Mouse (Mus musculus) embryonic facial prominence, embryonic 13.5 days (tissue): Measurements from ENCODE around the gene Commd3. TPM values are rescaled to one million over a fixed set of nuclear protein-coding genes. Genes with fewer than 3 reads are reported as not detected.

Source experiments
- ATAC-seq: fragments of 200-750 bp; cut with Nextera tagmentation; 2 replicates; pipeline ENCODE4 v1.8.0; 2017; ENCODE audit warnings: low read depth; ENCODE audit not compliant: insufficient number of reproducible peaks, insufficient read depth, low FRiP score, low TSS enrichment
- H3K27ac ChIP-seq: fragments of 300-500 bp; sonication (generic); 2 replicates; pipeline ENCODE4 v1.5.1; 2015; ENCODE audit warnings: moderate library complexity, mild to moderate bottlenecking, inconsistent platforms
- H3K27me3 ChIP-seq: fragments of 300-500 bp; sonication (generic); 2 replicates; pipeline ENCODE4 v1.6.1; 2015; ENCODE audit warnings: mild to moderate bottlenecking, inconsistent platforms
- H3K36me3 ChIP-seq: fragments of 300-500 bp; sonication (generic); 2 replicates; pipeline ENCODE4 v1.6.1; 2015; ENCODE audit warnings: mild to moderate bottlenecking, inconsistent platforms
- H3K4me1 ChIP-seq: fragments of 300-500 bp; sonication (generic); 2 replicates; pipeline ENCODE4 v1.6.1; 2015; ENCODE audit warnings: inconsistent platforms
- H3K4me2 ChIP-seq: fragments of 300-500 bp; sonication (generic); 2 replicates; pipeline ENCODE4 v1.6.1; 2015; ENCODE audit warnings: moderate library complexity, mild to moderate bottlenecking, inconsistent platforms
- H3K4me3 ChIP-seq: fragments of 300-500 bp; sonication (generic); 2 replicates; pipeline ENCODE4 v1.5.1; 2015; ENCODE audit warnings: mild to moderate bottlenecking, inconsistent platforms
- H3K9ac ChIP-seq: fragments of 300-500 bp; sonication (generic); 2 replicates; pipeline ENCODE4 v1.6.1; 2015; ENCODE audit warnings: mild to moderate bottlenecking, inconsistent platforms
- H3K9me3 ChIP-seq: fragments of 300-500 bp; sonication (generic); 2 replicates; pipeline ENCODE4 v1.6.1; 2016; ENCODE audit warnings: inconsistent platforms
- WGBS: fragments of 180-500 bp; shearing (Covaris S2); methylation state at CpG from one replicate; pipeline ENCODE4 v1.1.7; 2015; ENCODE audit warnings: mixed read lengths; 5-methylcytosine and 5-hydroxymethylcytosine counted together
- polyA plus RNA-seq: library from polyadenylated mRNA; unstranded; fragments of >200 nt; fragmentation: Nextera tagmentation; extraction: Ambion mirVana; gene quantifications from 2 replicates; pipeline ENCODE4 v1.2.1, GENCODE M21; 2015

Gene Commd3
- polyA plus RNA-seq, 1 experiment from 2014 or later, result 240 TPM

DNA sequence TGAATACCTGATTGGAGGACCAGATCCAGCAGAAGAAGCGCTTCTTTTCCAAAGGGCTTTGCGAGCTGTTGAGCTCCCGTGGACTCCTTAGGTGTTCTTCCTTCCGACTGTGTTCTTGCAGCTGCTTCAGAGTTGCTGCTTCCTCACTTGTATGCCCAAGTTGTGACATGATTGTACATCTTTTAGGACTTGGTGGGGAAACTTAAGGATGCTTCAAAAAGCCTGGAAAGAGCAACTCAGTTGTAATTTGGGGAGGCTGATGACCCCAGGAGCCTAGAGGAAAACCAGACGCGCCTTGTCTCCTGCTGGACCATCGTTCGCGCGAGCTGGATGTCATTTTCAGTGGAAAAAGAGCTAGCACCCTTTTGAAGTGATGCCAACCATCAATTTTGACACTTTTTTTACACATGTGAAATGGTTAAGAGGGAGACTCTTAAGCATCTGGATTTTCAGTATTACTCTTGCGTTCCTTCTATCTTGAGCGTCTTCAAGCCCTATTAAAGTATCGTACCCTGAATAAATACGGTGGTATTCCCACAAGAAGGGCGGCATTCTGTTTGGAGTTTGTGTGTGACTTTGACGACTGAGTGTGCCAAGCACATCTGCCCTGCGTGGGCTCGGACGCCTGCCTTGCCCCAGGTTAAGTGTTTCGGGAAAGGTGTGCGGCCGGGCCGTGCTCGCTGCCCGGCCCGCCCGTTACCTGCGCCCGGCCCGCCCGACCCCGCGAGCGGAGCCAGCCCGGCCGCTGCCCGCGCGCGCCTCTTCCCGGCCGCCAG is 3.7 kb downstream of the Commd3 start:
- H3K4me3 ChIP-seq, result peak overlapping the region; percentile 77
- H3K9ac ChIP-seq, result peak overlapping the region; percentile 91
- peaks cover 27% of the 10 kb centered on the region for H3K27me3 ChIP-seq
- WGBS, result 8% methylated on average over 42 of the region's 42 CpGs
- H3K36me3 ChIP-seq, result no peaks in the 10 kb centered on the region
- H3K4me1 ChIP-seq, result peaks cover 28% of the 10 kb centered on the region
- no peaks in the 10 kb centered on the region for H3K9me3 ChIP-seq
- ATAC-seq, result no peak
- H3K27ac ChIP-seq, result peak overlapping the region; percentile 91
- H3K4me2 ChIP-seq, result peak overlapping the region; percentile 83

DNA sequence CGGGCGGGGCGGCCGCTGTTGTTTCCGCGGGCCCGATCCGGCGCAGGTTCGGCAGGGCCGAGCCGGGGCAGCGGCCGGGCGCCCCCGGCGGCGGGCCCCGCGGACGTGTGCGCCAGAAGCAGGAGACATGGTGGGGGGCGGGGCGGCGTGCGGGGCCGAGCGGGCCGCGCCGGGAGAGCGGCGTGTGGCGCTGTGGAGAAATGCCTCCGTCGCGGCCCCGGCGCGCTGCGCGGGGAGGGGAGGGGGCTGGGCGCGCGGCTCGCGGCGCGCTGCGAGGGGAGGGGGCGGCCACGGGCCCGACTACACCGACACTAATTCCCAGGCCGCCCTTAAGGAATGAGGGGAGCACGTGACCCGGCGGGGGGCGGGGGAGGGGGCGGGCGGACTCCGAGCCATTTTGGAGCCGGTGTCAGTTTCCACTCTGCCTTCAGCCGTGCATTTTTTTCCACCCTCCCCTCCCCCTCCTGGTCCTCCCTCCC is 4.3 kb downstream of the Commd3 start:
- Histone ChIP-seq H3K36me3 (no peaks in the 10 kb centered on the region), H3K27me3 (peaks cover 27% of the 10 kb centered on the region), H3K4me2 (peak overlapping the region; percentile 83), H3K9me3 (no peaks in the 10 kb centered on the region), H3K4me3 (peak overlapping the region; percentile 77), H3K9ac (peak overlapping the region; percentile 91), H3K4me1 (peaks cover 32% of the 10 kb centered on the region), H3K27ac (peak overlapping the region; percentile 91)
- ATAC-seq, result peak; percentile 82
- WGBS, result 0% methylated on average over 29 of the region's 64 CpGs

DNA sequence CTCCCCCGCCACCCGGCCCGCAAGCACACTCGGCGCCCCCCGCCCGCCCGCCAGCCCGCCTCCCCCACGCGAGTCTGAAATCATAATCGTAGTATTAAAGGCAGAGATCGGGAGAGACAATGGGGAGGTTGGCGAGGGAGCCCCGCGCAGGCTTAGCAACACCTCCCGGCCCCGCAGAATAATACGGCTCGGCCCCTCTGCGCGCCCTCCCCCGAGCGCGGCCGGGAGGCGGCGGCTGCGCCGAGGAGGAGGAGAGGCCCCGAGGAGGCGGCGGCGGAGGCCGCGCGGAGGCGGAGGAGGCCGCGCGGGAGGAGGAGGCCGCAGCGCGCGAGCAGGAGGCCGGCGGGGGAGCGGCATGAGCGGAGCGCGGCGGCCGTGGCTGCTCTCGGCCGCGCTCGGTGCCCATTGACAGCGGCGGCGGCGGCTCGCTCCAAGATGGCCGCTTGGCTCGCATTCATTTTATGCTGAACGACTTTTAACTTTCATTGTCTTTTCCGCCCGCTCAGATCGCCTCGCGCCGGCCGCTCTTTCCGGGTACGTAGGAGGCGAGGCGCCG is 4.8 kb downstream of the Commd3 start, which contains the start of gene Bmi1:
TSS of gene Bmi1 (plus strand) at position 83 of the 556 bp plus-strand sequence.
- peaks cover 29% of the 10 kb centered on the region for H3K27me3 ChIP-seq
- ATAC-seq, result peak; percentile 58
- WGBS, result under 1% methylated on average over 52 of the region's 77 CpGs
- H3K9ac ChIP-seq, result peak within 1 kb of the TSS; percentile 91
- H3K4me1 ChIP-seq, result peaks cover 32% of the 10 kb centered on the region
- H3K4me3 ChIP-seq, result peak within 1 kb of the TSS; percentile 77
- peak within 1 kb of the TSS; percentile 91 for H3K27ac ChIP-seq
- no peaks in the 10 kb centered on the region for H3K36me3 ChIP-seq
- peak within 1 kb of the TSS; percentile 83 for H3K4me2 ChIP-seq
- H3K9me3 ChIP-seq, result no peaks in the 10 kb centered on the region

DNA sequence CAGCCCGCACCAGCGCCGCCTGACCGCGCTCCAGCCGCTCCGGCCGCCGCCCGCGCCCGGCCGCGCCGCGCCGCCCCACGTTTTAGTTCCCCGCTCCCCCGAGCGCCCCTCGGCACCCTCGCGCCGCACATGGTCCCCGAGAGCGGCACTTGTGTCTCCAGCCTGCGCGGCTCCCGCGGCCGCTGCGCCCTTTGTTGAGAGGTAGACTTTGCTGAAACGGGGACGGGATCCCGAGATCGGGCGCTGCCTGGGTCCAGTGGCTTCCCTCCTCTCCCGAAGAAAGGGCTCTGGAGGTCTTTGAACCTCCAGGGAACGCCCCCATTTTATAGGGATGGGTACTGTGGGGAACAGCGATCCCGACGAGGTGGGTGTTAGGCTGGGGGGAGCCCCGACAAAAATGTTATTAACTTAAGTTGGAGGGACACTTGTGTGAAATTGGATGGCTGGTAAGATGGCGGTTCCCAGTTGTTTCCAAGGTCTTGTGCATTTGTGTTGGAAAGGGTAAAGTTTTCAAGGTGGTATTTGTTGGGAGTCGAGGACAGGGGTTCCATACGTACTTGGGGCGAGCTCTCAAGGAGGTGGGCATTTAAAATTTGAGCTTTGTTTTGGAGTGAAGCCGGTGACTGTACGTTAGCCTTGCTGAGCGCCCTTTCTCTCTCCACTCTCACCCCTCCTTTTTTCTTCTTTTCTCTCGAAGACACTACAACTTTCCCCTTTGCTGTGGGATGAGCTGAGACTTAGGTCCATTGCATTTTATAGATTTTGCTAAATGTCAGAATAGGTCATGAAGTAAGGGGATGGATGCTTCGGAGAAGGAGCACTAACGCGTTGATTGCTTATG is 5.7 kb downstream of the Commd3 start:
- H3K27me3 ChIP-seq, result peaks cover 34% of the 10 kb centered on the region
- ATAC-seq, result no peak

DNA sequence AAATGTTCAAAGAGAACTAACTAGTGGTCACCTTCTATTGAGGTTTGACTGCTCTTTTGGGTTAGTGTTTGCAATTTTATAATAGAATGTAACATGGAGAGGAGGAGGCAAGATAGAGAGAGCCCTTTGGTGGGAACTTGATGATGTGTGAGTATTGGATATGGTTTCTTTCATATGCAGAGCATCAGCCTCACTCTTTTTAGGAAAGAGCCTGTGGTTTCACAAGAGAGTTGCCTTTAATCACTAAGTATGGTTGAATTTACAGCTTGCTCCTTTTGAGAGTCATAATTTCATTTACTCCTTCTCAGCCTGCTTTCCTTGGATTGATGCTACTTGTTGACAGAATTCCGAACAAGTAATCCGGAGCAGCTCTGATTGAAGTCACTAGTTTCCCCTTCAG is 7.5 kb downstream of the Commd3 start:
- H3K27ac ChIP-seq, result no peak overlapping the region
- H3K9ac ChIP-seq, result no peak overlapping the region
- 38% methylated on average over 2 of the region's 2 CpGs for WGBS
- peaks cover 27% of the 10 kb centered on the region for H3K4me1 ChIP-seq
- H3K9me3 ChIP-seq, result no peaks in the 10 kb centered on the region
- ATAC-seq, result no peak
- no peak overlapping the region for H3K4me3 ChIP-seq
- H3K36me3 ChIP-seq, result peaks cover 14% of the 10 kb centered on the region
- H3K4me2 ChIP-seq, result no peak overlapping the region
- peaks cover 39% of the 10 kb centered on the region for H3K27me3 ChIP-seq

More for the DNA sequence above, 5.7 kb downstream of the Commd3 start:
- Histone ChIP-seq H3K27ac (no peak overlapping the region), H3K9me3 (no peaks in the 10 kb centered on the region), H3K9ac (peak overlapping the region; percentile 91), H3K36me3 (peaks cover 4% of the 10 kb centered on the region; the same call in 1 of the 2 replicates), H3K4me3 (peak overlapping the region; percentile 77), H3K4me2 (peak overlapping the region; percentile 83), H3K4me1 (peaks cover 32% of the 10 kb centered on the region)
- under 1% methylated on average over 41 of the region's 55 CpGs for WGBS

DNA sequence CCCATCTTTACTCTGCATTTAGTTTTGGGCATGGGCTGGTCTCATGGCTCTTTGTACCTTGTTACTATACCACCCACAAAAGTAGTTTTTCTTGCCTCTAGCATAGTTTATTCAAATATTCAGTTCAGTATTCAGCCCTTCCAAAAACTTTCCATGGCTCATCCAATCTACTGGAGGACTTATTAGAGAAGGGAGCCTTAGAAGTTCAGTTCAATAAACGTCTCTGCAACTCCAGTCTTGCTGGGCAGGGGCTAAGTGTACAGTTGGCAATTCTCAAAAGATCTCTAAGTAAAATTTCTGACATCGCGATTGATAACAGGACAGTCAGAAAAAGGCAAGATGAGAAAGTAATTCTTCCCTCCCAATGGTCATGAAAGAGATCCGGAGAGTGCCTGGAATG is 8.3 kb downstream of the Commd3 start:
- under 1% methylated on average over 4 of the region's 4 CpGs for WGBS
- H3K4me1 ChIP-seq, result peaks cover 27% of the 10 kb centered on the region
- no peaks in the 10 kb centered on the region for H3K9me3 ChIP-seq
- H3K27me3 ChIP-seq, result peaks cover 39% of the 10 kb centered on the region
- peak overlapping the region; percentile 61; the same call in 1 of the 2 replicates for H3K9ac ChIP-seq
- no peak overlapping the region for H3K27ac ChIP-seq
- H3K4me3 ChIP-seq, result peak overlapping the region; percentile 45
- ATAC-seq, result no peak
- peak overlapping the region; percentile 73 for H3K4me2 ChIP-seq
- H3K36me3 ChIP-seq, result peaks cover 14% of the 10 kb centered on the region

DNA sequence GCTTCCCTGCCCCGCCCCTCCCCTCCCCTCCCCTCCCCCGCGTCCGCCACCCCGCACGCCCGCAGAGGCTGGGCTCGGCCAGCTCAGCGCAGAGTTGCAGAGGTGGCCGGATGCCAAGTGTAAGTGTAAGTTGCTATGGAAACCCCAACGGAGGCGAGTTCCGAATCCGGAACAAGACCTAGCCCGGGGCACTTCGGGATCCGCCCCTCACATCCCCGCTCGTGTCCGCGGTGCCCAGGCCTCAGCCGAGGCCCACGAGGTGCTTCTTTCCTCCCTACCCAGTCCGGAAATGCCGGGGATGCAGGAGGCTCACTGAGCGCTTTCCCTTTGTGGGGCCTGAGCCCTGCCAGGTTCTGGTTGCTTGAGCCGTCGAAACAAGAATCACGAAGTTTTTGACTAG is 8.8 kb downstream of the Commd3 start:
- Histone ChIP-seq H3K4me2 (peak overlapping the region; percentile 73), H3K4me3 (peak overlapping the region; percentile 45), H3K27me3 (peaks cover 41% of the 10 kb centered on the region), H3K9ac (peak overlapping the region; percentile 61), H3K9me3 (no peaks in the 10 kb centered on the region), H3K36me3 (peaks cover 14% of the 10 kb centered on the region), H3K27ac (no peak overlapping the region), H3K4me1 (peaks cover 23% of the 10 kb centered on the region)
- WGBS, result under 1% methylated on average over 19 of the region's 29 CpGs
- ATAC-seq, result no peak

DNA sequence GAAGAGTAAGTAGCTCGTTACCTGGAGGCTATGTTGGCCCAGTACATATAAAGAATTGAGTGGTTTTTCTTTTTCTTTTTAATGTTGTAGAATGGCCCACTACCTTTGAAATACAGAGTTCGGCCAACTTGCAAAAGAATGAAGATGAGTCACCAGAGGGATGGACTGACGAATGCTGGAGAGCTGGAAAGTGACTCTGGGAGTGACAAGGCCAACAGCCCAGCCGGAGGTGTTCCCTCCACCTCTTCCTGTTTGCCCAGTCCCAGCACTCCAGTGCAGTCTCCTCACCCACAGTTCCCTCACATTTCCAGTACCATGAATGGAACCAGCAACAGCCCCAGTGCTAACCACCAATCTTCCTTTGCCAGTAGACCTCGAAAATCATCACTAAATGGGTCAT is 11.9 kb downstream of the Commd3 start:
- H3K9ac ChIP-seq, result no peak overlapping the region
- H3K9me3 ChIP-seq, result no peaks in the 10 kb centered on the region
- no peak overlapping the region for H3K4me2 ChIP-seq
- H3K4me3 ChIP-seq, result no peak overlapping the region
- no peak overlapping the region for H3K27ac ChIP-seq
- peaks cover 66% of the 10 kb centered on the region for H3K27me3 ChIP-seq
- ATAC-seq, result no peak
- H3K36me3 ChIP-seq, result peaks cover 14% of the 10 kb centered on the region
- WGBS, result 57% methylated on average over 5 of the region's 5 CpGs
- H3K4me1 ChIP-seq, result peaks cover 18% of the 10 kb centered on the region

DNA sequence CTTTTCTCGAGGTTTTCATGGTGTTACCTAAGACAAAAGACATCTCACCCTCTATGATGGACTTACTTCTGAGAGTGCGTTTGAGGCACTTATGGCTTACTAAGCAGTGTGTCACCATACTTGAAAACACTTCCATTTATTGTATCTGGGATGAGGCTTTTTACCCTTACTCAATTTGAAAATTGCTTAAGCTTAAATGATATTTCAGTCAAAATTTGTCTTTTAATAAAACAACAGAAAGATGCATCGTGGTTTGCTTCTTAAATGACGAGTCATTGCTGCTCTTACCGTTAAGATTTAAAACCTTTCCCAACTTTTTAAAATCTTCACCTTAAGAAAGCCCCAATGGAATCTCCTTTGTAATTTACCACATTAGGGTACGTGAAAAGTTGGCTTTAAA is 14.2 kb downstream of the Commd3 start:
- Histone ChIP-seq H3K4me1 (peaks cover 19% of the 10 kb centered on the region), H3K27ac (no peak overlapping the region), H3K9ac (no peak overlapping the region), H3K27me3 (peaks cover 72% of the 10 kb centered on the region), H3K4me2 (no peak overlapping the region), H3K9me3 (no peaks in the 10 kb centered on the region), H3K36me3 (peaks cover 14% of the 10 kb centered on the region), H3K4me3 (no peak overlapping the region)
- ATAC-seq, result no peak
- WGBS, result 44% methylated on average over 6 of the region's 6 CpGs

DNA sequence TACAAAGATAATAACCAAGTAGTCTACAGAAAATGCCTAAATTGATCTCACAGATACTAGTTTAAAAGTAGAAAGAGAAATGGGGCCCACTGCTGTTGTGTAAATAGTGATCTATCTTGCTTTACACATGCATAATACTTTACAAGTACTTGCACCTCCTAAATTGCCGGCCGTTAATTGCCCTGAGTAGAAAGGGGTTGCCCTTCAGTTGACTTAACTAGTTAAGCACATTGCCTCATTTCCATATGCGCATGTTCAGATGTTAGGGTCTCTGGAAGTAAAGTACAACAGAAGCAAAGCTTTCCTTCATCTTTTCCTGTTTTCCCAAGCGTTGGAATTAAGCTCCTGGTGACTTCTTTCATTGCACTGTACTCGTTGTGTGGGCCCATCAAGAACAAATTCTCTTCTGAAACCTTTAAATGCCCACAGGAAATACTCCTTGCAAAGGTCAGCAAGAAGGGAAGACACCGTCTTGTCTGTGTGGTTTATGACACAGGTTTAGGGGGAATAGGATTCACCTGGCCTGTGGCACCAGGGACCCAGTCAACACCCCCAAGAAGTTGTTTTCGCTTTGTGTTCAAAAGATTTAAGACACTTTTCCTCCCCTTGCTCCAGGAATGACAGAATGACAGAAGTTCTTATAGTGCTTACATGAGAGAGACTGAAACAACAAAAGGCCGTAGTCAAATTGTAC is 14.8 kb downstream of the Commd3 start:
- Histone ChIP-seq H3K4me3 (no peak overlapping the region), H3K4me1 (peaks cover 19% of the 10 kb centered on the region), H3K9me3 (no peaks in the 10 kb centered on the region), H3K27me3 (peaks cover 73% of the 10 kb centered on the region), H3K4me2 (no peak overlapping the region), H3K36me3 (peaks cover 14% of the 10 kb centered on the region), H3K9ac (no peak overlapping the region), H3K27ac (no peak overlapping the region)
- no peak for ATAC-seq
- WGBS, result 27% methylated on average over 8 of the region's 8 CpGs

DNA sequence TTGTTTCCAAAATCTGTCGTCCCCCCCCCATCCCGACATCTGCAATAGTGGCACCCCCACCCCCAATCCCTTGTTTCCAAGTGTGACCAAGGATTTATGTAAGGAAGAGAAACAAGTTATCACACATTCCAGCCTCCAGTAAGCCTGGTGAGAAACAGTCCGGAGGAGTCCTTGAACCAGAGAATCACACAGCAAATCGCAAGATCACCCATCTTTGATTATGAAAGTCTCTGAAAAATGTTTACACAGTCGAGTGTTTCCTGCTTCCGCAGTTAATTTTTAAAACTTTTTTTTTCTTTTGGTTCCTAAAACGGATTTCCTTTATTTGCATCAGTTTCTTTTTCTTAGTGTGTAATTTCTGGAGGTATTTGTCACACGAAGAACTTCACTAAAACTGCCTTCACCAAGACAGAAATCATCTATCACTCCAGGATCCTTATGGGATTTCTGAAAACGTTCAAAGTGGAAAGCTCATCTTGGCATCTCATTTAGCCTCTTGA is 15.5 kb downstream of the Commd3 start:
- Histone ChIP-seq H3K27ac (no peak overlapping the region), H3K4me3 (no peak overlapping the region), H3K4me2 (no peak overlapping the region), H3K27me3 (peaks cover 77% of the 10 kb centered on the region), H3K36me3 (peaks cover 11% of the 10 kb centered on the region), H3K9me3 (no peaks in the 10 kb centered on the region), H3K4me1 (peaks cover 19% of the 10 kb centered on the region), H3K9ac (no peak overlapping the region)
- 6% methylated on average over 9 of the region's 9 CpGs for WGBS
- no peak for ATAC-seq
